8 mouse cellular contexts compared by ENCODE assay signal in genomic region chr11:103953896-103954292, GRCm38 (mm10). TPM values are rescaled to one million over a fixed set of nuclear protein-coding genes. Genes with fewer than 3 reads are reported as not detected.
A peak's percentile ranks its signal among the peaks of the same experiment; 100 is the strongest.
DNase-seq lines count a peak whose midpoint lies in the region; ATAC-seq and TF ChIP-seq lines count a peak whose summit lies in the region.

Gene Nsf, minus strand, starts transcription at chr11:103954056.

- DNase-seq in A20 (ENCODE audit: low read depth, low spot score): peak; percentile 89
- peak; percentile 62 to 66 for DNase-seq in adrenal gland, postnatal 4 days (ENCODE audit: low spot score in 2 of 2)
- DNase-seq in heart, adult 18-20 months: peak; percentile 90 to 91
- DNase-seq in kidney, adult 2 months: peak; percentile 89
- DNase-seq in spleen, postnatal 10 days (ENCODE audit: low spot score in 2 of 2): peak; percentile 80 to 87

- H3K9ac ChIP-seq in embryonic facial prominence, embryonic 13.5 days: peak within 1 kb of the TSS; percentile 91
- H3K9ac ChIP-seq in limb, embryonic 13.5 days: peak within 1 kb of the TSS; percentile 90
- H3K9ac ChIP-seq in midbrain, embryonic 15.5 days: peak within 1 kb of the TSS; percentile 91

- no peaks in the 10 kb centered on the region for H3K36me3 ChIP-seq in embryonic facial prominence, embryonic 13.5 days
- H3K36me3 ChIP-seq in kidney, adult 2 months (ENCODE audit: control insufficient read depth, insufficient read depth, low read length): no peaks in the 10 kb centered on the region
- no peaks in the 10 kb centered on the region for H3K36me3 ChIP-seq in limb, embryonic 13.5 days
- no peaks in the 10 kb centered on the region for H3K36me3 ChIP-seq in midbrain, embryonic 15.5 days (replicated peaks)

- no peak for TF ChIP-seq POLR2A in kidney, adult 2 months (IDR thresholded peaks at IDR 0.05; ENCODE audit: low read depth, low read length)

- peak within 1 kb of the TSS; percentile 57 for H3K27ac ChIP-seq in embryonic facial prominence, embryonic 13.5 days
- peak within 1 kb of the TSS; percentile 68 for H3K27ac ChIP-seq in kidney, adult 2 months (ENCODE audit: insufficient read depth, low read depth, low read length)
- H3K27ac ChIP-seq in limb, embryonic 13.5 days: peak within 1 kb of the TSS; percentile 63; the same call in 1 of the 2 replicates
- H3K27ac ChIP-seq in midbrain, embryonic 15.5 days: peak within 1 kb of the TSS; percentile 90

- TF ChIP-seq CTCF in kidney, adult 2 months (conservative IDR thresholded peaks at IDR 0.05; ENCODE audit: insufficient read depth, insufficient read length, low read depth, low read length): no peak

- H3K4me3 ChIP-seq in embryonic facial prominence, embryonic 13.5 days: peak within 1 kb of the TSS; percentile 79
- H3K4me3 ChIP-seq in kidney, adult 2 months (ENCODE audit: insufficient read depth, low read depth, low read length): peak within 1 kb of the TSS; percentile 85
- H3K4me3 ChIP-seq in limb, embryonic 13.5 days: peak within 1 kb of the TSS; percentile 77
- H3K4me3 ChIP-seq in midbrain, embryonic 15.5 days: peak within 1 kb of the TSS; percentile 93

- no peaks in the 10 kb centered on the region for H3K27me3 ChIP-seq in embryonic facial prominence, embryonic 13.5 days
- H3K27me3 ChIP-seq in kidney, adult 2 months (replicated peaks; ENCODE audit: control insufficient read depth, insufficient read depth, low read length): no peaks in the 10 kb centered on the region
- H3K27me3 ChIP-seq in limb, embryonic 13.5 days: no peaks in the 10 kb centered on the region
- H3K27me3 ChIP-seq in midbrain, embryonic 15.5 days (replicated peaks): no peaks in the 10 kb centered on the region

- whole genome bisulfite sequencing in embryonic facial prominence, embryonic 13.5 days: under 1% methylated on average over 53 of the region's 53 CpGs
- under 1% methylated on average over 53 of the region's 53 CpGs for WGBS in kidney, adult 2 months
- WGBS in limb, embryonic 13.5 days: under 1% methylated on average over 53 of the region's 53 CpGs
- WGBS in midbrain, embryonic 15.5 days: 0% methylated on average over 53 of the region's 53 CpGs

- H3K4me1 ChIP-seq in embryonic facial prominence, embryonic 13.5 days: peaks cover 18% of the 10 kb centered on the region
- H3K4me1 ChIP-seq in kidney, adult 2 months (ENCODE audit: control insufficient read depth, insufficient read depth, low read length): peaks cover 4% of the 10 kb centered on the region; the same call in 1 of the 2 replicates
- H3K4me1 ChIP-seq in limb, embryonic 13.5 days: peaks cover 11% of the 10 kb centered on the region
- H3K4me1 ChIP-seq in midbrain, embryonic 15.5 days: peaks cover 25% of the 10 kb centered on the region

- peak within 1 kb of the TSS; percentile 76 for H3K4me2 ChIP-seq in embryonic facial prominence, embryonic 13.5 days
- peak within 1 kb of the TSS; percentile 83 for H3K4me2 ChIP-seq in limb, embryonic 13.5 days (replicated peaks)
- peak within 1 kb of the TSS; percentile 68 for H3K4me2 ChIP-seq in midbrain, embryonic 15.5 days

- H3K9me3 ChIP-seq in embryonic facial prominence, embryonic 13.5 days: no peaks in the 10 kb centered on the region
- no peaks in the 10 kb centered on the region for H3K9me3 ChIP-seq in limb, embryonic 13.5 days
- H3K9me3 ChIP-seq in midbrain, embryonic 15.5 days: no peaks in the 10 kb centered on the region

- peak; percentile 91 for ATAC-seq in embryonic facial prominence, embryonic 13.5 days (ENCODE audit: insufficient number of reproducible peaks, insufficient read depth, low FRiP score, low TSS enrichment, low read depth)
- peak; percentile 93 for ATAC-seq in limb, embryonic 13.5 days (ENCODE audit: low FRiP score, low read depth)
- peak; percentile 93 for ATAC-seq in midbrain, embryonic 15.5 days (replicated peaks)

RNA-seq across cellular contexts. Expression of gene Nsf, which starts in this region (rescaled TPM):
- 10 to 100 TPM; 96.6 to 99.5 TPM for total RNA-seq in adrenal gland, postnatal 4 days (2021)
- polyA plus RNA-seq in embryonic facial prominence, embryonic 13.5 days (2015; fragmentation: Nextera tagmentation; extraction: Ambion mirVana): 62.1 and 62.6 TPM in 2 replicates
- 10 to 100 TPM; 23.8 to 33.2 TPM for total RNA-seq in heart, adult 18-20 months (2021)
- polyA plus RNA-seq in kidney, adult 2 months (2012; rRNA removed): 35.4 and 39.4 TPM in 2 replicates
- polyA plus RNA-seq in limb, embryonic 13.5 days (2015; fragmentation: Nextera tagmentation; extraction: Ambion mirVana): 51.5 and 55.6 TPM in 2 replicates
- 203 and 209 TPM in 2 replicates for polyA plus RNA-seq in midbrain, embryonic 15.5 days (2015; fragmentation: Nextera tagmentation; extraction: Ambion mirVana)

Comparison
In these comparisons a context has a peak if more than half of its experiments do, and no peak if none do; other contexts are left out.
1. Peak in every context shown above with its lines: DNase-seq, ATAC-seq, H3K4me3 ChIP-seq and H3K27ac ChIP-seq.